Mouse (Mus musculus): Measurements from ENCODE around the gene Wfdc16. TPM values are rescaled to one million over a fixed set of nuclear protein-coding genes. Genes with fewer than 3 reads are reported as not detected.

The Wfdc16 gene
- polyA plus RNA-seq (2012) = 0.05 TPM in 1 of 2 replicates, not detected in the other

DNA sequence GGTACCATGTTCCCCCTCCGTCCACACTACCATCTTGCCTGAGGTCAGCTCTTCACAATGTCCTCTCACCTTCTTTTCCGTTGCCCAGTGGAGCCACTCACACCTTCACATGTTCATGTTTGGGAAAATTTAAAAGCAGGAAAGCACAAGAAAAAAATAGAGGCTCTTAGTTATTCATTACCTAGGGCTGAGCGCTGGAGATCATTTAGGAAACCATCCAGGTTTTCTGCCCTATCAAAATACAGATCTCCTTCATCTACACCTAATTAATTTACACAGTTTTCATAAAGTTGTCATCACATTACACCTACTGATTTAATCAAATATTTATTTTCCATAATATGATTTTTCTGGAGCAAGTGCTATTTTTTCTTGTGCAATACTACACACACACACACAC, at the start of gene Wfdc16:
TSS of gene Wfdc16 (minus strand) at position 101 of the 400 bp plus-strand sequence.
- Histone ChIP-seq H3K36me3 (ENCODE audit: control insufficient read depth) (no peaks in the 10 kb centered on the region), H3K4me3 (replicated peaks) (no peak within 1 kb of the TSS), H3K9me3 (ENCODE audit: control insufficient read depth, low read length) (0 out of 2 replicates have a peak, but pooled peaks cover 2% of the 10 kb centered on the region), H3K4me1 (ENCODE audit: control insufficient read depth) (no peaks in the 10 kb centered on the region), H3K27me3 (ENCODE audit: control insufficient read depth) (no peaks in the 10 kb centered on the region)
- no peak for TF ChIP-seq GATA1 (IDR thresholded peaks at IDR 0.05; ENCODE audit: low read length)
- no peak for TF ChIP-seq TAL1 (IDR thresholded peaks at IDR 0.05; ENCODE audit: low read length)

GRCm38 (mm10) chr2:164684807-164685206, 46.2 kb upstream of the Wfdc16 start, which contains the start of gene Wfdc13:
Gene Wfdc13, plus strand, starts transcription at chr2:164685107.
- H3K9me3 ChIP-seq (ENCODE audit: control insufficient read depth, low read length) = no peaks in the 10 kb centered on the region
- no peaks in the 10 kb centered on the region for H3K36me3 ChIP-seq (ENCODE audit: control insufficient read depth)
- TF ChIP-seq TAL1 (IDR thresholded peaks at IDR 0.05; ENCODE audit: low read length) (no peak), GATA1 (IDR thresholded peaks at IDR 0.05; ENCODE audit: low read length) (no peak)
- no peaks in the 10 kb centered on the region for H3K4me1 ChIP-seq (ENCODE audit: control insufficient read depth)
- H3K27me3 ChIP-seq (ENCODE audit: control insufficient read depth) = no peaks in the 10 kb centered on the region
- no peak within 1 kb of the TSS for H3K4me3 ChIP-seq (replicated peaks)

GRCm38 (mm10) chr2:164679906-164680305, 41.3 kb upstream of the Wfdc16 start:
- peaks cover 4% of the 10 kb centered on the region for H3K4me1 ChIP-seq (ENCODE audit: control insufficient read depth)
- H3K9me3 ChIP-seq (ENCODE audit: control insufficient read depth, low read length) = peaks cover 5% of the 10 kb centered on the region
- H3K27me3 ChIP-seq (ENCODE audit: control insufficient read depth) = no peaks in the 10 kb centered on the region
- TF ChIP-seq GATA1 (IDR thresholded peaks at IDR 0.05; ENCODE audit: low read length) (no peak), TAL1 (IDR thresholded peaks at IDR 0.05; ENCODE audit: low read length) (no peak)
- no peak overlapping the region for H3K4me3 ChIP-seq (replicated peaks)
- no peaks in the 10 kb centered on the region for H3K36me3 ChIP-seq (ENCODE audit: control insufficient read depth)

DNA sequence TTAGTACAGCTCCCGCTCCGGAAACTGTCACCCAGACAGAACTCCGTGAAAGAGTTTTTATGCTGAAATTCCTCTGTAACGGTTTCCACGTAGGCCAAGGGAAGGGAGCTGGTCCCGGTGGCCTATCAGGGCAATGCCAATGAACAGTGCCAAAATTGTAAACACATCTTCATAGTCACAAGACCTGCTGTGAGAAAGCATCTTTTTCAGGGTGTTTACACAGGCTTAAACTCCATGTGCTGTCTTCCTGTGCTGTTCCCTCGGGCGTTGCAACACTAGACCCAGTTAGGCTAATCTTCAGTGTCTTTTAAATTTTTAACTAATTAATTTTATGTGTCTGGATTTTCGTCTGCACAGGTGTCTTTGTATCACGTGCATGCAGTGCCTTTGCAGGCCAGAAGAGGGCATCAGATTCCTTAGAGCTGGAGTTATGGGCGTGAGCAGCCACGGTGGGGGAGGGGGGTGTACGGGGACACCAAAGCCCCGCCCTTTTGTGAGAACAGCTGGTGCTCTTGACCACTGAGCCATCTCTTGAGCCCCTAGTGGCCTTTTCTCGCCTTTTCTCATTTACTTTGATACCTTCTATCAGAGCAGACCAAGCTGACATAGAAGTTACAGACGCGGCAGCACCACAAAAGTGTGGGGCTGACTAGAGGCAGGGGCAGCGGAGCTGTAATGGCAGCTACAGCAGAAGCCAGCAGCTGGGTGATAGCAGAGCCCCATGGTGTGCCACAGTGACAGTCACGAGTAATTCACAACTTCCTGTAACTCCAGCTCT, 40.4 kb upstream of the Wfdc16 start:
- Histone ChIP-seq H3K27me3 (ENCODE audit: control insufficient read depth) (no peaks in the 10 kb centered on the region), H3K4me1 (ENCODE audit: control insufficient read depth) (peaks cover 4% of the 10 kb centered on the region), H3K9me3 (ENCODE audit: control insufficient read depth, low read length) (peaks cover 5% of the 10 kb centered on the region), H3K4me3 (replicated peaks) (no peak overlapping the region), H3K36me3 (ENCODE audit: control insufficient read depth) (no peaks in the 10 kb centered on the region)
- TF ChIP-seq TAL1 (IDR thresholded peaks at IDR 0.05; ENCODE audit: low read length) = no peak
- TF ChIP-seq GATA1 (IDR thresholded peaks at IDR 0.05; ENCODE audit: low read length) = no peak

DNA sequence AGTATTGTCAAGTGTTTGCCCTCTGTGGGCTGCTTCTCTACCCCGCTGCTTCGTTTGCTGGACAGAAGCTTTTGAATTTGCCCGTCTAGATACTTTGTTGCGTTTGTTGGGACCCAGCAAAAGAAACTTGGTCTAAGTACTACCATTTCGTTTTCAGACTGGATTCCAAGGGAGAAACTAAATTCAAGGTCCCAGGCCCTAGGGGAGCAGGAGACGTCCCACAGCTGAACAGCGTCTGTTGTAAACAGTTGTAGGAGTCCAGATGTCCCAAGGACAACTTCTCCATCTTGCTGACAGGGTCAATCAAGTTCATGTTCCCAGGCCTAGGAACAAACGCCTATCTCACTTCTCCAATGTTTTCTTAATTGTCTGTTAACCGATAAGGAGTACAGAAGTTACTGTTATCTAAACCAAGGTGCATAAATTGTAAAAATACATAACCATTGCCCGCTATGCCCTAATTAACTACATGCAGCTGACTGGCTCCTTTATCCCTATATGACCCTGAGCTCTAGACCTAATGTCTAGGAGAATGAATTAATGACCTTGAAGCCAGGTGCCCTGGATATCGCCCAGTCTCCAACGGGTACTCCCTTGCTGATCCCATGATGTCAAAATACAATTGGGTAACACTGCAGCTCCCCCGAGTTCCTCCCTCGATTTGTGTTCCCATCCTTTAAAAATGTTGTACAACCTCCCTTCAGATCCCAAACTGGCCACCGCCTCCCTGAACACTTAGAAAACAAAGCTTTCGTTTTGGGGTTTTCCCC, 38.5 kb upstream of the Wfdc16 start:
- Histone ChIP-seq H3K27me3 (ENCODE audit: control insufficient read depth) (no peaks in the 10 kb centered on the region), H3K36me3 (ENCODE audit: control insufficient read depth) (no peaks in the 10 kb centered on the region), H3K4me1 (ENCODE audit: control insufficient read depth) (peaks cover 4% of the 10 kb centered on the region), H3K9me3 (ENCODE audit: control insufficient read depth, low read length) (peaks cover 5% of the 10 kb centered on the region), H3K4me3 (replicated peaks) (no peak overlapping the region)
- TF ChIP-seq TAL1 (IDR thresholded peaks at IDR 0.05; ENCODE audit: low read length) (no peak), GATA1 (IDR thresholded peaks at IDR 0.05; ENCODE audit: low read length) (no peak)

GRCm38 (mm10) chr2:164676103-164676502, 37.5 kb upstream of the Wfdc16 start:
- TF ChIP-seq GATA1 (IDR thresholded peaks at IDR 0.05; ENCODE audit: low read length) = no peak
- TF ChIP-seq TAL1 (IDR thresholded peaks at IDR 0.05; ENCODE audit: low read length) = no peak
- Histone ChIP-seq H3K36me3 (ENCODE audit: control insufficient read depth) (no peaks in the 10 kb centered on the region), H3K27me3 (ENCODE audit: control insufficient read depth) (no peaks in the 10 kb centered on the region)

GRCm38 (mm10) chr2:164673987-164674386, 35.4 kb upstream of the Wfdc16 start, which contains the start of gene Wfdc11:
Gene Wfdc11, minus strand, starts transcription at chr2:164674087.
- H3K4me3 ChIP-seq (replicated peaks) = no peak within 1 kb of the TSS
- no peaks in the 10 kb centered on the region for H3K36me3 ChIP-seq (ENCODE audit: control insufficient read depth)
- TF ChIP-seq GATA1 (IDR thresholded peaks at IDR 0.05; ENCODE audit: low read length) (no peak), TAL1 (IDR thresholded peaks at IDR 0.05; ENCODE audit: low read length) (no peak)
- peaks cover 5% of the 10 kb centered on the region for H3K9me3 ChIP-seq (ENCODE audit: control insufficient read depth, low read length)
- H3K27me3 ChIP-seq (ENCODE audit: control insufficient read depth) = no peaks in the 10 kb centered on the region
- no peaks in the 10 kb centered on the region; the same call in 1 of the 2 replicates for H3K4me1 ChIP-seq (ENCODE audit: control insufficient read depth)

More at GRCm38 (mm10) chr2:164676103-164676502, 37.5 kb upstream of the Wfdc16 start:
- peaks cover 4% of the 10 kb centered on the region for H3K4me1 ChIP-seq (ENCODE audit: control insufficient read depth)
- peaks cover 5% of the 10 kb centered on the region for H3K9me3 ChIP-seq (ENCODE audit: control insufficient read depth, low read length)
- no peak overlapping the region for H3K4me3 ChIP-seq (replicated peaks)

DNA sequence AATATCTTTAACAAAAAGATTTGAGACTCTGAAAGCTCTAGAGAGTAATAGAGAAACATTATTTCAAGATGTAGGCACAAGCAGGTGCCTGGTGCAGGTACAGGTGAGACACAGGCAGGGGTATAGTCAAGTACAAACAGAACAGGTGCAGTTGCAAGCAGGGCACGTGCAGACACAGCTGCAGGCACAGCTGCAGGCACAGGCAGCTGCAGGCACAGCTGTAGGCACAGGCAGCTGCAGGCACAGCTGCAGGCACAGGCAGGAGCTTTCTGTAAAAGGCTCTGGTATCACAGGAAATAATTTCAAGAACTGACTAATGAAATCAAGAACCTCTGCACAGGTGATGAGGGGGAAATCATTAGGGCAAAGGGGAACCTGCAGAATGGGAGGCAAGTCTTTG, 32.3 kb upstream of the Wfdc16 start:
- TF ChIP-seq TAL1 (IDR thresholded peaks at IDR 0.05; ENCODE audit: low read length) = no peak
- H3K4me1 ChIP-seq (ENCODE audit: control insufficient read depth) = no peaks in the 10 kb centered on the region
- no peaks in the 10 kb centered on the region for H3K36me3 ChIP-seq (ENCODE audit: control insufficient read depth)
- H3K27me3 ChIP-seq (ENCODE audit: control insufficient read depth) = no peaks in the 10 kb centered on the region
- peaks cover 12% of the 10 kb centered on the region for H3K9me3 ChIP-seq (ENCODE audit: control insufficient read depth, low read length)
- no peak overlapping the region for H3K4me3 ChIP-seq (replicated peaks)

- Histone ChIP-seq H3K27me3 (ENCODE audit: control insufficient read depth) (no peaks in the 10 kb centered on the region), H3K9me3 (ENCODE audit: control insufficient read depth, low read length) (peaks cover 9% of the 10 kb centered on the region), H3K36me3 (ENCODE audit: control insufficient read depth) (no peaks in the 10 kb centered on the region), H3K4me3 (replicated peaks) (no peak overlapping the region), H3K4me1 (ENCODE audit: control insufficient read depth) (no peaks in the 10 kb centered on the region)
- TF ChIP-seq GATA1 (IDR thresholded peaks at IDR 0.05; ENCODE audit: low read length) (no peak), TAL1 (IDR thresholded peaks at IDR 0.05; ENCODE audit: low read length) (no peak)
These were observed 31.7 kb upstream of the Wfdc16 start for GRCm38 (mm10) chr2:164670261-164670660.

Data from erythroblast, embryonic 14.5 days (primary cell).